Mouse (Mus musculus): ENCODE data around the gene Csf2rb2. TPM values are rescaled to one million over a fixed set of nuclear protein-coding genes. Genes with fewer than 3 reads are reported as not detected.

Csf2rb2 gene
- polyA plus RNA-seq, 1 experiment: 7.1 TPM

- Histone ChIP-seq H3K36me3 (ENCODE audit: control insufficient read depth, insufficient read depth, low read length) (no peaks in the 10 kb centered on the region), H3K27me3 (replicated peaks; ENCODE audit: control insufficient read depth, insufficient read depth, low read length) (no peaks in the 10 kb centered on the region), H3K27ac (ENCODE audit: insufficient read depth, low read depth, low read length) (no peak overlapping the region), H3K4me1 (ENCODE audit: control insufficient read depth, insufficient read depth, low read length) (no peaks in the 10 kb centered on the region), H3K4me3 (ENCODE audit: insufficient read depth, low read depth, low read length) (no peak overlapping the region)
- TF ChIP-seq POLR2A (IDR thresholded peaks at IDR 0.05; ENCODE audit: low read depth, low read length): no peak
- TF ChIP-seq CTCF (conservative IDR thresholded peaks at IDR 0.05; ENCODE audit: insufficient read depth, insufficient read length, low read depth, low read length): no peak
- 69% methylated on average over 2 of the region's 2 CpGs for WGBS
- no peak for DNase-seq
Measured at GRCm38 (mm10) chr15:78247659-78248058, 57.9 kb downstream of the Csf2rb2 start.

- H3K4me1 ChIP-seq (ENCODE audit: control insufficient read depth, insufficient read depth, low read length): no peaks in the 10 kb centered on the region
- no peak overlapping the region for H3K4me3 ChIP-seq (ENCODE audit: insufficient read depth, low read depth, low read length)
- no peak overlapping the region for H3K27ac ChIP-seq (ENCODE audit: insufficient read depth, low read depth, low read length)
- WGBS: 80% methylated on average over 18 of the region's 18 CpGs
- H3K27me3 ChIP-seq (replicated peaks; ENCODE audit: control insufficient read depth, insufficient read depth, low read length): no peaks in the 10 kb centered on the region
- H3K36me3 ChIP-seq (ENCODE audit: control insufficient read depth, insufficient read depth, low read length): no peaks in the 10 kb centered on the region
- TF ChIP-seq POLR2A (IDR thresholded peaks at IDR 0.05; ENCODE audit: low read depth, low read length) (no peak), CTCF (conservative IDR thresholded peaks at IDR 0.05; ENCODE audit: insufficient read depth, insufficient read length, low read depth, low read length) (no peak)
- no peak for DNase-seq
Measured at GRCm38 (mm10) chr15:78246143-78247116, 59.1 kb downstream of the Csf2rb2 start.

GRCm38 (mm10) chr15:78244695-78245492, 60.6 kb downstream of the Csf2rb2 start, which contains the start of gene Ncf4:
Gene Ncf4, plus strand, starts transcription at chr15:78244801.
- Histone ChIP-seq H3K4me3 (ENCODE audit: insufficient read depth, low read depth, low read length) (no peak within 1 kb of the TSS), H3K27ac (ENCODE audit: insufficient read depth, low read depth, low read length) (no peak within 1 kb of the TSS), H3K27me3 (replicated peaks; ENCODE audit: control insufficient read depth, insufficient read depth, low read length) (no peaks in the 10 kb centered on the region), H3K4me1 (ENCODE audit: control insufficient read depth, insufficient read depth, low read length) (no peaks in the 10 kb centered on the region), H3K36me3 (ENCODE audit: control insufficient read depth, insufficient read depth, low read length) (no peaks in the 10 kb centered on the region)
- peak; percentile 29 for DNase-seq
- no peak for TF ChIP-seq POLR2A (IDR thresholded peaks at IDR 0.05; ENCODE audit: low read depth, low read length)
- TF ChIP-seq CTCF (conservative IDR thresholded peaks at IDR 0.05; ENCODE audit: insufficient read depth, insufficient read length, low read depth, low read length): no peak
- 65% methylated on average over 7 of the region's 7 CpGs for WGBS

- Histone ChIP-seq H3K4me1 (ENCODE audit: control insufficient read depth, insufficient read depth, low read length) (no peaks in the 10 kb centered on the region), H3K27ac (ENCODE audit: insufficient read depth, low read depth, low read length) (no peak overlapping the region), H3K4me3 (ENCODE audit: insufficient read depth, low read depth, low read length) (no peak overlapping the region), H3K27me3 (replicated peaks; ENCODE audit: control insufficient read depth, insufficient read depth, low read length) (no peaks in the 10 kb centered on the region), H3K36me3 (ENCODE audit: control insufficient read depth, insufficient read depth, low read length) (no peaks in the 10 kb centered on the region)
- no peak for TF ChIP-seq POLR2A (IDR thresholded peaks at IDR 0.05; ENCODE audit: low read depth, low read length)
- no peak for TF ChIP-seq CTCF (conservative IDR thresholded peaks at IDR 0.05; ENCODE audit: insufficient read depth, insufficient read length, low read depth, low read length)
- DNase-seq: no peak
- 80% methylated on average over 6 of the region's 6 CpGs for WGBS
Measured at GRCm38 (mm10) chr15:78243774-78244173, 61.7 kb downstream of the Csf2rb2 start.

GRCm38 (mm10) chr15:78243061-78243460, 62.5 kb downstream of the Csf2rb2 start:
- H3K4me3 ChIP-seq (ENCODE audit: insufficient read depth, low read depth, low read length): no peak overlapping the region
- TF ChIP-seq CTCF (conservative IDR thresholded peaks at IDR 0.05; ENCODE audit: insufficient read depth, insufficient read length, low read depth, low read length): no peak
- TF ChIP-seq POLR2A (IDR thresholded peaks at IDR 0.05; ENCODE audit: low read depth, low read length): no peak
- no peaks in the 10 kb centered on the region for H3K27me3 ChIP-seq (replicated peaks; ENCODE audit: control insufficient read depth, insufficient read depth, low read length)
- H3K36me3 ChIP-seq (ENCODE audit: control insufficient read depth, insufficient read depth, low read length): no peaks in the 10 kb centered on the region
- H3K27ac ChIP-seq (ENCODE audit: insufficient read depth, low read depth, low read length): no peak overlapping the region
- WGBS: 75% methylated on average over 8 of the region's 8 CpGs
- no peaks in the 10 kb centered on the region for H3K4me1 ChIP-seq (ENCODE audit: control insufficient read depth, insufficient read depth, low read length)
- DNase-seq: no peak

GRCm38 (mm10) chr15:78241335-78241734, 64.2 kb downstream of the Csf2rb2 start:
- WGBS: 22% methylated on average over 11 of the region's 11 CpGs
- DNase-seq: no peak
- no peak overlapping the region for H3K27ac ChIP-seq (ENCODE audit: insufficient read depth, low read depth, low read length)
- no peak for TF ChIP-seq CTCF (conservative IDR thresholded peaks at IDR 0.05; ENCODE audit: insufficient read depth, insufficient read length, low read depth, low read length)
- no peak for TF ChIP-seq POLR2A (IDR thresholded peaks at IDR 0.05; ENCODE audit: low read depth, low read length)
- H3K4me3 ChIP-seq (ENCODE audit: insufficient read depth, low read depth, low read length): no peak overlapping the region
- no peaks in the 10 kb centered on the region for H3K27me3 ChIP-seq (replicated peaks; ENCODE audit: control insufficient read depth, insufficient read depth, low read length)
- no peaks in the 10 kb centered on the region for H3K4me1 ChIP-seq (ENCODE audit: control insufficient read depth, insufficient read depth, low read length)
- no peaks in the 10 kb centered on the region for H3K36me3 ChIP-seq (ENCODE audit: control insufficient read depth, insufficient read depth, low read length)

All from kidney, adult 2 months (tissue).